Mouse (Mus musculus) forebrain, embryonic 14.5 days (tissue): ENCODE measurements at regions not wholly inside any gene's neighbourhood (a gene's known extent, or its start where the extent isn't known, plus 50 kb on each side); places are given as distances from the start of the nearest gene placed in this dataset.

ENCODE experiments used
- ATAC-seq: fragments of 200-750 bp; cut with Nextera tagmentation; 2 replicates; pipeline ENCODE4 v1.8.0; 2017; ENCODE audit warnings: mild to moderate bottlenecking, moderate library complexity
- DNase-seq: peaks from one replicate; pipeline ENCODE4 v3.0.0-alpha.2; 2015; ENCODE audit warnings: low spot score
- H3K27ac ChIP-seq: fragments of 300-500 bp; sonication (generic); 2 replicates; pipeline ENCODE4 v1.5.1; 2014; ENCODE audit warnings: low read depth, mild to moderate bottlenecking, control low read depth, low read length, moderate library complexity
- H3K27me3 ChIP-seq: fragments of 300-500 bp; sonication (generic); replicated peaks from 2 replicates; pipeline ENCODE4 v1.6.1; 2014; ENCODE audit warnings: low read length, control low read depth, mixed read lengths; ENCODE audit not compliant: control insufficient read depth, insufficient read depth
- H3K36me3 ChIP-seq: fragments of 300-500 bp; sonication (generic); 2 replicates; pipeline ENCODE4 v1.6.1; 2014; ENCODE audit warnings: low read length, control low read depth; ENCODE audit not compliant: control insufficient read depth, insufficient read depth
- H3K4me1 ChIP-seq: fragments of 300-500 bp; sonication (generic); 2 replicates; pipeline ENCODE4 v1.6.1; 2014; ENCODE audit warnings: antibody characterized with exemption, low read length, control low read depth; ENCODE audit not compliant: control insufficient read depth, insufficient read depth
- H3K4me2 ChIP-seq: fragments of 300-500 bp; sonication (generic); 2 replicates; pipeline ENCODE4 v1.6.1; 2014; ENCODE audit warnings: mild to moderate bottlenecking, control low read depth, low read length
- H3K4me3 ChIP-seq: fragments of 300-500 bp; sonication (generic); 2 replicates; pipeline ENCODE4 v1.5.1; 2014; ENCODE audit warnings: low read depth, low read length, control low read depth
- H3K9ac ChIP-seq: fragments of 300-500 bp; sonication (generic); 2 replicates; pipeline ENCODE4 v1.6.1; 2014; ENCODE audit warnings: mild to moderate bottlenecking, low read length, control low read depth, moderate library complexity
- H3K9me3 ChIP-seq: fragments of 300-500 bp; sonication (generic); replicated peaks from 2 replicates; pipeline ENCODE4 v1.6.1; 2016; ENCODE audit warnings: low read length, control low read depth, mixed read lengths; ENCODE audit not compliant: control insufficient read depth
- WGBS: fragments of 180-500 bp; shearing (Covaris S2); extraction: QIAGEN DNeasy Blood & Tissue Kit; methylation state at CpG from one replicate; pipeline ENCODE4 v1.1.7; 2014; 5-methylcytosine and 5-hydroxymethylcytosine counted together

GRCm38 (mm10) chrX:5873464-5873863 lies 173.8 kb upstream of the Nudt11 start:
- ATAC-seq (no peak), DNase-seq (no peak)
- H3K9me3 ChIP-seq: no peaks in the 10 kb centered on the region
- H3K27ac ChIP-seq: no peak overlapping the region
- H3K4me1 ChIP-seq: no peaks in the 10 kb centered on the region
- no peaks in the 10 kb centered on the region for H3K27me3 ChIP-seq
- no peak overlapping the region for H3K4me2 ChIP-seq
- no peak overlapping the region for H3K4me3 ChIP-seq
- H3K9ac ChIP-seq: no peak overlapping the region
- no peaks in the 10 kb centered on the region for H3K36me3 ChIP-seq

- H3K4me3 ChIP-seq: no peak overlapping the region
- H3K4me2 ChIP-seq: no peak overlapping the region
- H3K27ac ChIP-seq: no peak overlapping the region
- ATAC-seq: peak; percentile 34; the same call in 1 of the 2 replicates
- no peaks in the 10 kb centered on the region for H3K9me3 ChIP-seq
- 50% methylated on average over 1 of the region's 1 CpGs for WGBS
- H3K4me1 ChIP-seq: no peaks in the 10 kb centered on the region
- peak; percentile 6 for DNase-seq
- no peaks in the 10 kb centered on the region for H3K27me3 ChIP-seq
- no peak overlapping the region for H3K9ac ChIP-seq
- no peaks in the 10 kb centered on the region for H3K36me3 ChIP-seq
Measured at GRCm38 (mm10) chrX:5917203-5917602, 130.1 kb upstream of the Nudt11 start.

- Histone ChIP-seq H3K27me3 (no peaks in the 10 kb centered on the region), H3K9ac (no peak overlapping the region), H3K27ac (no peak overlapping the region), H3K4me2 (no peak overlapping the region), H3K9me3 (no peaks in the 10 kb centered on the region), H3K36me3 (no peaks in the 10 kb centered on the region), H3K4me3 (no peak overlapping the region), H3K4me1 (no peaks in the 10 kb centered on the region)
- no peak for DNase-seq
- no peak for ATAC-seq
- 72% methylated on average over 2 of the region's 2 CpGs for WGBS
Measured at GRCm38 (mm10) chrX:5933517-5933916, 113.7 kb upstream of the Nudt11 start.

- ATAC-seq (no peak), DNase-seq (no peak)
- H3K9ac ChIP-seq: no peak overlapping the region
- no peaks in the 10 kb centered on the region for H3K4me1 ChIP-seq
- no peaks in the 10 kb centered on the region for H3K27me3 ChIP-seq
- no peak overlapping the region for H3K27ac ChIP-seq
- no peak overlapping the region for H3K4me2 ChIP-seq
- H3K4me3 ChIP-seq: no peak overlapping the region
- no peaks in the 10 kb centered on the region for H3K9me3 ChIP-seq
- WGBS: 71% methylated on average over 6 of the region's 6 CpGs
- no peaks in the 10 kb centered on the region for H3K36me3 ChIP-seq
Measured at GRCm38 (mm10) chrX:5941956-5942355, 105.3 kb upstream of the Nudt11 start.
